Mouse (Mus musculus): Measurements from ENCODE around the gene 4932438A13Rik. TPM values are rescaled to one million over a fixed set of nuclear protein-coding genes. Genes with fewer than 3 reads are reported as not detected.

4932438A13Rik gene
- total RNA-seq, 2 experiments from 2014 or later, result 52.7 to 55.8 TPM

- no peak for DNase-seq (ENCODE audit: low spot score in 2 of 2)
Observed at GRCm38 (mm10) chr3:36917832-36918231, 54.9 kb downstream of the 4932438A13Rik start.

- no peak for DNase-seq (ENCODE audit: low spot score in 2 of 2)
Observed at GRCm38 (mm10) chr3:36918322-36918721, 55.4 kb downstream of the 4932438A13Rik start.

- DNase-seq (ENCODE audit: low spot score in 2 of 2), result no peak
Observed at GRCm38 (mm10) chr3:36941572-36941971, 78.7 kb downstream of the 4932438A13Rik start.

GRCm38 (mm10) chr3:36942108-36942507 is 79.2 kb downstream of the 4932438A13Rik start:
- DNase-seq (ENCODE audit: low spot score in 2 of 2), result no peak

GRCm38 (mm10) chr3:36943706-36944105 is 80.8 kb downstream of the 4932438A13Rik start:
- DNase-seq (ENCODE audit: low spot score in 2 of 2), result no peak

- no peak for DNase-seq (ENCODE audit: low spot score in 2 of 2)
Observed at GRCm38 (mm10) chr3:37037979-37038378, 175.1 kb downstream of the 4932438A13Rik start.

GRCm38 (mm10) chr3:37039811-37040210 is 176.9 kb downstream of the 4932438A13Rik start:
- DNase-seq (ENCODE audit: low spot score in 2 of 2), result no peak

GRCm38 (mm10) chr3:37051491-37051890 is 188.6 kb downstream of the 4932438A13Rik start:
- no peak for DNase-seq (ENCODE audit: low spot score in 2 of 2)

- DNase-seq (ENCODE audit: low spot score in 2 of 2), result no peak
Observed at GRCm38 (mm10) chr3:37063406-37063805, 200.5 kb downstream of the 4932438A13Rik start, which contains the start of gene Adad1. TSS of gene Adad1 (plus strand) at chr3:37063527.

- no peak for DNase-seq (ENCODE audit: low spot score in 2 of 2)
Observed at GRCm38 (mm10) chr3:37073211-37073610, 210.3 kb downstream of the 4932438A13Rik start.

GRCm38 (mm10) chr3:37084860-37085259 is 222.0 kb downstream of the 4932438A13Rik start:
- no peak for DNase-seq (ENCODE audit: low spot score in 2 of 2)

GRCm38 (mm10) chr3:37090721-37091120 is 227.8 kb downstream of the 4932438A13Rik start:
- DNase-seq (ENCODE audit: low spot score in 2 of 2), result no peak

Other genes starting within 250 kb of the 4932438A13Rik start
- 10 to 100 TPM; 12.3 to 13.6 TPM for gene Bbs7, start 249.6 kb upstream of the 4932438A13Rik start, total RNA-seq (2021)
- 1 to 10 TPM; 5.1 to 7.5 TPM for gene Trpc3, start 172.9 kb upstream of the 4932438A13Rik start, total RNA-seq (2021)
- under 1 TPM in 1 of 2 experiments, not detected in 1; 0.08 TPM for gene Adad1, start 200.4 kb downstream of the 4932438A13Rik start, total RNA-seq (2021)

Data from adrenal gland, postnatal 4 days (tissue).